Mouse (Mus musculus): ENCODE measurements around the gene Fosl1. TPM values are rescaled to one million over a fixed set of nuclear protein-coding genes. Genes with fewer than 3 reads are reported as not detected.

The Fosl1 gene
- polyA plus RNA-seq, 1 experiment from 2014 or later: not detected

DNA sequence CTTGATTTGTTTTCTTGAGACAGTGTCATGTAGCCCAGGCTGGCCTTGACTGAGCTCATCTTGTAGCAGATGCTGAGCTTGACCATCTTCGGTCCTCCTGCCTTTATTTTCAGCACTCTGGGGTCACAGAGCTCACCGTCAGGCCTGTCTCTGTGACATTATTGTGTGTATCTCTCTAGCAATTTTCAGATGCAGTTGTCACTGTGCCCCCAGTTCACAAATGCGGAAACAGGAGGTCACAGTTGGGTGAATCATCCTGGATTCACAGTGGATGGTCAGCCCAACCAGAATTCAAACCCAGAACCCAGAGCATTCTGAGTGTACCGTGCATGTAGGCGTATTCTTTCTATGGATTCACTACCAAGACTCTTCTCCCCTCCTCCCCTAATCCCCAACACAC, 1.6 kb upstream of the Fosl1 start:
- Histone ChIP-seq H3K36me3 (no peaks in the 10 kb centered on the region), H3K27me3 (peaks cover 59% of the 10 kb centered on the region), H3K9me3 (no peaks in the 10 kb centered on the region), H3K4me2 (no peak overlapping the region), H3K9ac (no peak overlapping the region), H3K4me1 (replicated peaks) (peaks cover 20% of the 10 kb centered on the region), H3K27ac (replicated peaks) (no peak overlapping the region), H3K4me3 (no peak overlapping the region)
- no peak for ATAC-seq (ENCODE audit: low FRiP score, low read depth)
- WGBS: 88% methylated on average over 5 of the region's 5 CpGs

DNA sequence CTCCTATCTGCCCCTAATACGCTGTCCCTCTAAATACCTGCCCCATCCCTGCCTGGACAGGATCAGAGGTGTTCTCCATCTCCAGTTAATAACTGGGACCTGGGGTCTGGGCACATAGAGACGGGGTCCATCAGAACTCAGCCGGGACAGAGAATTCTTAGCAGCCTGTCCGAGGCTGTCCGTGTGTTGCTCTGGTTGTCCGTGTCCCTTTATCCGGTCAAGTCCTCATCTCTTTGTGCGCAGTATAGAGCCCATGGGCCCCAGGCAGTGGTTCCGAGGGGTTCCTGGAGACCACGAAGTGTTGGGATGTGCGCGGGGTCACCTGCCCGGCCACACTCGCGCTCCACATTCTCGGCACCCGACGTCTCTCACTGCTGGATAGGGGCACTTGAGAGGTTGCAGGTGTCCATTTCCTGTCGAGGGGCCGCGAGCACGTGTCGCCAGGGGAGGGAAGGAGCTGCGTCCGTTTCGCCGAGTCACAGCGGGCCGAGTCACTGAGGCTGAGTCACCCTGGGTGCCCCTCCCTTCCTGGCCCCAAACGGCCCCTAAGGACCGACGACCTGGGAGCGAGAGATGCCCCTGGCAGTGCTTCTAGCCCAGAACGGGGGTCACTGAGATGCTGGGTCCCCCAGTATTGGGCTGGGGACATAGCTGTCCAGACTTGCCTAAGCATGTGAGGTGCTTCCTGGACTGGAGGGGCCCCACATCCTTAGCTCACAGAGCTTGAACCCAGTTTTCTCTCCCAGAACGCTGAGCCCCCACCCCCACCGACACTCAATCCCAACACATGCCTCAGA, 1.2 kb downstream of the Fosl1 start:
- H3K27me3 ChIP-seq: peaks cover 66% of the 10 kb centered on the region
- WGBS: 9% methylated on average over 36 of the region's 36 CpGs
- H3K9ac ChIP-seq: no peak overlapping the region
- peaks cover 20% of the 10 kb centered on the region for H3K4me1 ChIP-seq (replicated peaks)
- no peak overlapping the region for H3K27ac ChIP-seq (replicated peaks)
- no peaks in the 10 kb centered on the region for H3K36me3 ChIP-seq
- peak overlapping the region; percentile 63 for H3K4me3 ChIP-seq
- ATAC-seq (ENCODE audit: low FRiP score, low read depth): 0 out of 2 replicates have a peak, but pooled peaks have one; percentile 12
- no peaks in the 10 kb centered on the region for H3K9me3 ChIP-seq
- peak overlapping the region; percentile 95 for H3K4me2 ChIP-seq

DNA sequence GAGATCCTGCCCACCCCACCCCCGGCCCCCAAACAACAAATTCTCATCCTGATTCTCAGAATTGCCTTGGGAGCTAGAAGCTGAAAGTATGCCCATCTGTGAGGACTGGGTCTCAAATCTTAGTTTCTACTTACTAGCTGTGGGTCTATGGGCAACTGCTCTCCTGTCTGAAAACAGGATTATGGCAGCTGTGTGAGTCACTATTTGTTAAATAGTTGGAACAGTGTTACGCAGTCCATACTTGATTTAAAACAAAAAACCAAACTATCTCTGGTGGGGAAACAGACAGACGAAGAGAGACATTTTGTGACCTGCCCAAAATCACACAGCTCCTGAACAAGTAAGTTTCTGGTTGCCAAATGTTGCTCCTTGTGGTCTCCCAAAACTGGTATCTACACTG, 2.3 kb downstream of the Fosl1 start:
- Histone ChIP-seq H3K9ac (no peak overlapping the region), H3K4me3 (no peak overlapping the region), H3K4me1 (replicated peaks) (peaks cover 23% of the 10 kb centered on the region), H3K36me3 (no peaks in the 10 kb centered on the region), H3K27ac (replicated peaks) (no peak overlapping the region), H3K4me2 (no peak overlapping the region), H3K27me3 (peaks cover 64% of the 10 kb centered on the region), H3K9me3 (no peaks in the 10 kb centered on the region)
- ATAC-seq (ENCODE audit: low FRiP score, low read depth): no peak
- whole genome bisulfite sequencing: 92% methylated on average over 3 of the region's 3 CpGs

DNA sequence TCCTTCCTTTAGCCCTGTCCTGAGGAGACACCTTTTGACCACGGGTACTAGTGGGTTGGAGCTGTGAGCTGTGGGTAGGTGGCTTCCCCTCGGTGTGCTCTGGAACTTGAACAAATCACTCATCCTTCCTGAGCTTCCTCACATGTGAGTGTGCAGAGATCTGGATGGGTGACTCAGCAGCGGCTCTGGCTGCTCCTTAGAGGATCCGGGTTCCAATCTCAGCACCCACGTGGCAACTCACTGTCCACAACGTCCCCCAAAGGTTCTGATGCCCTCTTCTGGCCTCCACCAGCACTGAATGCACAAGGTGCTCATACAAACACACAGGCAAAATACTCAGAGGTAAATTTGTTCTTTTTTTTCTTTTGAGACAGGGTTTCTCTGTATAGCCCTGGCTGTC, 4.4 kb downstream of the Fosl1 start:
- no peaks in the 10 kb centered on the region for H3K36me3 ChIP-seq
- ATAC-seq (ENCODE audit: low FRiP score, low read depth): no peak

DNA sequence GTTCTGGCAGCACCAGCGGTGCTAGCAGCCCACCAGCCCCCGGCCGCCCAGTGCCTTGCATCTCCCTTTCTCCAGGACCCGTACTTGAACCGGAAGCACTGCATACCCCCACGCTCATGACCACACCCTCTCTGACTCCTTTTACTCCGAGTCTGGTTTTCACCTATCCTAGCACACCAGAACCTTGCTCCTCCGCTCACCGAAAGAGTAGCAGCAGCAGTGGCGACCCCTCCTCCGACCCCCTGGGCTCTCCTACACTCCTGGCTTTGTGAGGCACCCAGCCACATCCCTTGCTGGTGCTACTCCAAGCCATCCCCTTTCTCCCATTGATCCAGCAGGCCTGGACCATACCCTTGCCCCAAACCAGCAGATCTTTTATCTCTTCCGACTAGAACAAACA, 7.7 kb downstream of the Fosl1 start:
- Histone ChIP-seq H3K9ac (peak overlapping the region; percentile 89; the same call in 1 of the 2 replicates), H3K4me1 (replicated peaks) (peaks cover 37% of the 10 kb centered on the region), H3K27me3 (peaks cover 14% of the 10 kb centered on the region), H3K4me2 (peak overlapping the region; percentile 84), H3K27ac (replicated peaks) (0 out of 2 replicates have a peak overlapping the region, but pooled peaks have one; percentile 6), H3K9me3 (no peaks in the 10 kb centered on the region), H3K4me3 (peak overlapping the region; percentile 81; the same call in 1 of the 2 replicates), H3K36me3 (no peaks in the 10 kb centered on the region)
- no peak for ATAC-seq (ENCODE audit: low FRiP score, low read depth)
- WGBS: 83% methylated on average over 12 of the region's 12 CpGs

More for the DNA sequence above, 4.4 kb downstream of the Fosl1 start:
- Histone ChIP-seq H3K27me3 (peaks cover 47% of the 10 kb centered on the region), H3K4me2 (no peak overlapping the region), H3K9ac (no peak overlapping the region), H3K4me3 (no peak overlapping the region), H3K27ac (replicated peaks) (no peak overlapping the region), H3K9me3 (no peaks in the 10 kb centered on the region), H3K4me1 (replicated peaks) (peaks cover 44% of the 10 kb centered on the region)
- WGBS: 79% methylated on average over 6 of the region's 6 CpGs

DNA sequence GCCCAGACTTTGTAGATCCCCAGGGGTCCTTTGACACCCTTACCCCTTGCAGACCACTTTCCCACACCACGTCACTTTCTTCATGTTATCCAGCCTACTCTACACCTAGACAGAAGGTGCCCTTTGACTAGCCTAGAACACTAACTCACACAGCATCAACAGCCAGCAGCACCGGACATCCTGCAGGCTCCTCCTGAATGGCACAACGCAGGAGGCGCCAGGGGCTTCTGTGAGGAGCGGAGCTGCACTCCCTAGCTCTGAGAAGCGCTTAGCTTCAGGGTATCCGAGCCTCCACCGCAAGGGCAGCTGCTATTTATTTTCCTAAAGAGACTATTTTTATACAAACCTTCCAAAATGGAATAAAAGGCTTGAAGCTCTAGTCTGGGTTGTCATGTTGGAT, 8.2 kb downstream of the Fosl1 start:
- H3K4me3 ChIP-seq: peak overlapping the region; percentile 81
- ATAC-seq (ENCODE audit: low FRiP score, low read depth): no peak
- H3K4me1 ChIP-seq (replicated peaks): peaks cover 39% of the 10 kb centered on the region
- peak overlapping the region; percentile 89 for H3K9ac ChIP-seq
- H3K27me3 ChIP-seq: peaks cover 9% of the 10 kb centered on the region
- 0 out of 2 replicates have a peak overlapping the region, but pooled peaks have one; percentile 6 for H3K27ac ChIP-seq (replicated peaks)
- 52% methylated on average over 8 of the region's 8 CpGs for WGBS
- H3K36me3 ChIP-seq: no peaks in the 10 kb centered on the region
- no peaks in the 10 kb centered on the region for H3K9me3 ChIP-seq
- peak overlapping the region; percentile 84 for H3K4me2 ChIP-seq

DNA sequence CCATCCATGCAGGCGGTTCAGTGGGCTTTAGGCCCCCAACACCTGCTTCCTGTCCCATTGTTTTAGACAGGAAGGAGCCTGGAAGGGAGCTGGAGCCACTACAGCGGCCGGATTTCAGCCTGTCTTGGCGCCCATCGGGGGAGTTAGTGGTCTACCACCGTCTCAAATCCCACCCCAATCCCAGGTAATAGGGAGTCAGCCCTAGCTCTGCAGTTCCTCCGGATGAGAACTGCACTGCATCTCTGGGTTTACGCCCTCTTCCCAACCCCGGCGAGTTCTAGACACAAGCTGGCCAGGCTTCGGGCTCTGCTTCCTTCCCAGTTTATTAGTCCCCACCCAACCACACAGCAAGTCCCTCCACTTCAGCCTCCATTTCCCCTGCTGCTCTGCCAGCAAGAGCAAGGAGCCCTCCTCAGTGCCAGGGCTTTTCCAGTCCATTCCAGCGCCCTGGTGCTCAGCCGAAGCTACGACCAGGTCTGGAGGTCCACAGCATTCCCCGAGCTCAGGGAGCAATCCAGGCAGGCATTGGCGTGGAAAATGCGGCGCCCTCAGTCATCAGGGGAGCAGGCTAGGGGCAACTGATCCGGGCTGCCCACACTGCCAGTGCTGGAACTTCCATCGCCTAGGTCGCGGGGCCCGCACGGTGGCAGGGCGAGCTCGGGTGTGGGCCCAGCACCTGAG, 9.0 kb downstream of the Fosl1 start:
- Histone ChIP-seq H3K4me1 (replicated peaks) (peaks cover 45% of the 10 kb centered on the region), H3K4me2 (peak overlapping the region; percentile 84), H3K9me3 (no peaks in the 10 kb centered on the region), H3K27ac (replicated peaks) (peak overlapping the region; percentile 97), H3K36me3 (no peaks in the 10 kb centered on the region), H3K27me3 (peaks cover 4% of the 10 kb centered on the region), H3K9ac (peak overlapping the region; percentile 89), H3K4me3 (peak overlapping the region; percentile 81)
- 6% methylated on average over 26 of the region's 26 CpGs for whole genome bisulfite sequencing
- no peak; the same call in 1 of the 2 replicates for ATAC-seq (ENCODE audit: low FRiP score, low read depth)

DNA sequence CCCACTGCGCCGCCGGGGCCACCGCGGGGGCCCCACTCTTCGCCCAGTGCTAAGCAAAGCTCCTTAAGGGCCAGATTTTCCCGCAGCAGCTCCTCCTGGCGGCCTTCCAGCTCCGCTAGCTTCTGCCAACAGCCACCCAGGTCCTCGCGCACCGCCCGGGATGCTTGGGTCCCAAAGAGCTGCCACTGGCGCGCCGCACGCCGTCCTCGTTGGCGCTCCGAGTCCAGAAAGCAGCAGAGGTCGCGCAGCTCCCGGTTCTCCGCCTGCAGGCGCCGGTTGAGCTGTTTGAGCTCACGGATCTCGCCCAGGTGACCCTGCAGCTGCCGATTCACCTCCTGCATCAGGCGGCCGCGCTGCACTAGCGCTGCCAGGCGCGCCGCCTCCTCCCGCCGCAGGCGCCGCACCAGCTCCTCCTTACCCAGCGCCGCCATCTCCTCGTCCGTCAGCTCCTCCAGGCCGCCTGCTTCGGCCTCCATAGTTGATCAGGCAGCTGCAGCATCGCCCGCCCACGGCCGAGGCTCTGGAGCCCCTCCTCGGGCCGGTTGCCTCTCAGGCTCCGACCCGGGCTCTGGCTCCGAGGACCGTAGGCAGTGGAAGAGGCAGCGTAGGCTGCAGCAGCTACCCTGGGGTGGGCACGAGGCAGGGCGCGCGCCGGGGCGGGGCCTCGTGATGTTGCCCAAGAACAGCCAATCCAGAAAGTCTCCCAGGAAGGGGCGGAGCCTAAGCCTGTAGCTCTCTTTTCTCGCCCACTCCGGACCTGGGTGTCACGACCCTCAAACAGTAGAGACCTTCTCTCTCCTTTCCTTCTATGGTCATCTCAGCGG, 9.8 kb downstream of the Fosl1 start:
- Histone ChIP-seq H3K36me3 (no peaks in the 10 kb centered on the region), H3K27ac (replicated peaks) (peak overlapping the region; percentile 97), H3K4me1 (replicated peaks) (peaks cover 52% of the 10 kb centered on the region), H3K4me3 (peak overlapping the region; percentile 81), H3K9ac (peak overlapping the region; percentile 89), H3K9me3 (no peaks in the 10 kb centered on the region), H3K4me2 (peak overlapping the region; percentile 84), H3K27me3 (no peaks in the 10 kb centered on the region; the same call in 1 of the 2 replicates)
- WGBS: under 1% methylated on average over 69 of the region's 70 CpGs
- peak; percentile 93 for ATAC-seq (ENCODE audit: low FRiP score, low read depth)

DNA sequence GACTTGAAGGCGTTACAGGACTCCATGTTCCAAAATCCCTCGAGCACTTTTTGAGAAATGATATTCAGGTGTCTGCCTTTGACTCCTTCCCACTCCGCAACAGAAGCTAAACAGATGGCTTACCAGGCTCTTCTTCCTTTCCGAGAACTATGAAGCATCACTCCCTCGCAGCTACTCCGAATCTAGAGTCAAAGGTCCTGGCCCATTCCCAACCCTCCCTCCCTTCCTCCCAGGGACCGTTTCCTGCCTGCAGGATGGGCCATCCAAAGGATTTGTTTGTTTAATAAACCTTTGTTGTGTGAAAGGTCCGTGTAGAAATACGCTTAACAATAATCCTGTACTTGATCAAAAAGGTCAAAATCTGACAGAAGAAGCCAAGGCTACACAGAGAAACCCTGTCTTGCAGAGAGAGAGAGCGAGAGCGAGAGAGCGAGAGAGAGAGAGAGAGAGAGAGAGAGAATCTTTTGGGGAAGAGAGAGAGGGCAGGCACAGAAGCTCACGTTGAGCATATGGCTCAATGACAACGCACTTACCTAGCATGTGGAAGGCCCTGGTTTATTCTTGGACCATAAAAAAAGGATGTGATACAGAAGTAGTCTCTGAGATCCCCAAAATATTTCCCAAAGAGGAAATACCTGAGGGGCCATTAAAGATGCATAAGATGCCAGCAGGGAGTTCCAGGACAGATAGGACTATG, 10.5 kb downstream of the Fosl1 start, which contains the start of gene Ccdc85b:
TSS of gene Ccdc85b (minus strand) at position 149 of the 697 bp plus-strand sequence.
- Histone ChIP-seq H3K9me3 (no peaks in the 10 kb centered on the region), H3K36me3 (peaks cover 7% of the 10 kb centered on the region), H3K4me1 (replicated peaks) (peaks cover 52% of the 10 kb centered on the region), H3K27ac (replicated peaks) (peak within 1 kb of the TSS; percentile 97), H3K4me2 (peak within 1 kb of the TSS; percentile 84), H3K9ac (peak within 1 kb of the TSS; percentile 89), H3K4me3 (peak within 1 kb of the TSS; percentile 81), H3K27me3 (no peaks in the 10 kb centered on the region; the same call in 1 of the 2 replicates)
- ATAC-seq (ENCODE audit: low FRiP score, low read depth): no peak; the same call in 1 of the 2 replicates
- 17% methylated on average over 14 of the region's 14 CpGs for WGBS

DNA sequence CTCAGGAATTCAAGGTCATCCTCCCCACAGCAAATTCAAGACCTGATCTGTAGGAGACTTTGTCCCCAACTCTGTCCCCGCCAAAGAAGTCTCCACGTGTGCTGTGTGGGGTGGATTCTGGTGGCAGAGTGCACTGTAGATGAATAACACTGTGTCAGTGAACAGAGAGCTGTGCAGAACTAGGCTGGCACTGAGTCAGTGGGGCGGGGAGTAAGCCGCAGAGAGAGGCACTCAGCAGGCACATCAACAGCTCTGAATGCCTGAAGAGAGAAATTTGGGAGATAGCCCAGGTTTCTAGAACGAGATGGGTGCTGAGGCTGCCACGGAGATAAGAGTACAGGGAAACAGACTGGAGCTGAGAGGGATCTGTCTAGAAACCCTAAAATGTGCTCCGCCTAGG, 11.7 kb downstream of the Fosl1 start:
- peaks cover 57% of the 10 kb centered on the region for H3K4me1 ChIP-seq (replicated peaks)
- no peak overlapping the region for H3K4me3 ChIP-seq
- H3K9ac ChIP-seq: no peak overlapping the region
- no peak overlapping the region for H3K4me2 ChIP-seq
- peaks cover 12% of the 10 kb centered on the region for H3K36me3 ChIP-seq
- WGBS: 70% methylated on average over 7 of the region's 7 CpGs
- no peak for ATAC-seq (ENCODE audit: low FRiP score, low read depth)
- no peak overlapping the region for H3K27ac ChIP-seq (replicated peaks)
- H3K27me3 ChIP-seq: no peaks in the 10 kb centered on the region; the same call in 1 of the 2 replicates
- no peaks in the 10 kb centered on the region for H3K9me3 ChIP-seq

DNA sequence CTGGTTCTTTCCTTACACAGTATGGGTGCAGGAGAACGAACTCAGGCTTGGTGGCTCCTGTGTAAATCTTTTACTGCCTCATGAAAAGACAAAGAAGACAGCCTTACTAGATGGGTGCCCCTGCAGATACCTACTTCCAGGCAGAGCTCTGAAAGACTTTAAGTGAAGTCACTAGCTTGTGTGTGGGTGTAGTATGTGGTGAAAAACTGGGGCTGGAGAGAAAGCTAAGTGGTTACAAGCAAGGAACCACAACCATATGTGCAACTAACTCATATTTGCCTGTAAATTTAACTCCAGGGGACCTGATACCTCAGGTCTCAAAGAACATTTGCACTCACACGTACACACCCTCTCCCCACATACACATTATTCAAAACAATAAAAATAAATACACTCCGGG, 12.5 kb downstream of the Fosl1 start:
- Histone ChIP-seq H3K4me2 (peak overlapping the region; percentile 95), H3K9ac (peak overlapping the region; percentile 79), H3K4me3 (peak overlapping the region; percentile 82), H3K36me3 (peaks cover 14% of the 10 kb centered on the region), H3K27ac (replicated peaks) (peak overlapping the region; percentile 82), H3K27me3 (no peaks in the 10 kb centered on the region; the same call in 1 of the 2 replicates), H3K9me3 (no peaks in the 10 kb centered on the region), H3K4me1 (replicated peaks) (peaks cover 60% of the 10 kb centered on the region)
- WGBS: 26% methylated on average over 3 of the region's 3 CpGs
- ATAC-seq (ENCODE audit: low FRiP score, low read depth): no peak

All from hindbrain, embryonic 15.5 days (tissue).